Mouse (Mus musculus): Measurements from ENCODE around the gene Klf3. TPM values are rescaled to one million over a fixed set of nuclear protein-coding genes. Genes with fewer than 3 reads are reported as not detected.
A peak's percentile ranks its signal among the peaks of the same experiment; 100 is the strongest.

Klf3 gene
- polyA plus RNA-seq, 1 experiment from 2014 or later, result 53.6 TPM

DNA sequence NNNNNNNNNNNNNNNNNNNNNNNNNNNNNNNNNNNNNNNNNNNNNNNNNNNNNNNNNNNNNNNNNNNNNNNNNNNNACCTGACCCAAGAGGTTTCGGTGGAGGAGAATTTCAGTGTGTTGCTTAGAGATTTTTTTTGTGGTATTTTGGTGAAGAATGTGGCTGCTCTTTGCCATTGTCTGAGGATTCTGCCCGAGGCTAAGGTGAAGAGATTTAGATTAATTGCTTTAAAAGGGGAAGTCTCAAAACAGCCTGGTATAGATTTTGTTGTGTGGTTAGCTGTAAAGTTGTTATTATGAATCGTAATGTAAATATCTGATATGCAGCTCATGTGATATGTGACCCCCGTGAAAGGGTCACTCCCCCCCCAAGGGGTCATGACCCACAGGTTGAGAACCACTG, 5.0 kb upstream of the Klf3 start:
- no peak for DNase-seq (ENCODE audit: low read depth, low spot score)
- ATAC-seq, result no peak
- no peak for TF ChIP-seq CTCF (IDR thresholded peaks at IDR 0.05)
- ChIA-PET CTCF (no interaction called here), POLR2A (no interaction called here)
- in situ Hi-C loops (cut with MboI; ENCODE audit: low pct_unique_long_range_greater_than_20kb), result no loop called here
- H3K27me3 ChIP-seq, result no peaks in the 10 kb centered on the region

- CTCF ChIA-PET, result interaction anchor here (1.5 kb wide), 1 partner anchor 9 kb away, joined by 4 read pairs; no protein-coding TSS in a partner anchor
- ATAC-seq (no peak), DNase-seq (ENCODE audit: low read depth, low spot score) (no peak)
- TF ChIP-seq CTCF (IDR thresholded peaks at IDR 0.05), result no peak
- H3K27me3 ChIP-seq, result no peaks in the 10 kb centered on the region
- POLR2A ChIA-PET, result interaction anchor here (1.0 kb wide), 1 partner anchor 27 kb away, joined by 3 read pairs; no protein-coding TSS in a partner anchor
- in situ Hi-C loops (cut with MboI; ENCODE audit: low pct_unique_long_range_greater_than_20kb), result no loop called here
Measured at GRCm38 (mm10) chr5:64801545-64801944, 1.6 kb upstream of the Klf3 start.

DNA sequence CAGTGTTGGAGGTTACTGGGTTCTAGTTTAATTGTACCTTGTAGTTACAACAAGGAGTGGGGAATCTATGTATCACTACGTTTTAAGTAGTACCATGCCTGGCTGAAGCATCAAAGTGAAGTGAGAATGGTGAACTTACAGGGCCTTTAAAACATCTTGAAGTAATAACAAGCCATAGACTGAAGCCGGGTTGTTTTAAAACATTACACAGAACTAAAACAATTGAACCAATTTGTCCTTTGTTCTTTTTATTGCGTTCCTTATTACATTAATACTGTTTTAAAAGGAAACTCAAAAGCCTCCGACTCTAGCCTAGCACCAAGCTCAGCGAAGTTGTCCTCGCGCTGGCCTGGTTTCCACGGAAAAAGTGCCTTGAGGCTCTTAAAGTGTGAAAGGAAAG, 1.0 kb upstream of the Klf3 start:
- no peak for DNase-seq (ENCODE audit: low read depth, low spot score)
- POLR2A ChIA-PET, result interaction anchor here (1.0 kb wide), 1 partner anchor 27 kb away, joined by 3 read pairs; no protein-coding TSS in a partner anchor
- no peak for ATAC-seq
- no peak for TF ChIP-seq CTCF (IDR thresholded peaks at IDR 0.05)
- CTCF ChIA-PET, result no interaction called here
- H3K27me3 ChIP-seq, result no peaks in the 10 kb centered on the region
- in situ Hi-C loops (cut with MboI; ENCODE audit: low pct_unique_long_range_greater_than_20kb), result no loop called here

- TF ChIP-seq CTCF (IDR thresholded peaks at IDR 0.05), result no peak
Measured at GRCm38 (mm10) chr5:64803720-64804462, 703 bp downstream of the Klf3 start.

DNA sequence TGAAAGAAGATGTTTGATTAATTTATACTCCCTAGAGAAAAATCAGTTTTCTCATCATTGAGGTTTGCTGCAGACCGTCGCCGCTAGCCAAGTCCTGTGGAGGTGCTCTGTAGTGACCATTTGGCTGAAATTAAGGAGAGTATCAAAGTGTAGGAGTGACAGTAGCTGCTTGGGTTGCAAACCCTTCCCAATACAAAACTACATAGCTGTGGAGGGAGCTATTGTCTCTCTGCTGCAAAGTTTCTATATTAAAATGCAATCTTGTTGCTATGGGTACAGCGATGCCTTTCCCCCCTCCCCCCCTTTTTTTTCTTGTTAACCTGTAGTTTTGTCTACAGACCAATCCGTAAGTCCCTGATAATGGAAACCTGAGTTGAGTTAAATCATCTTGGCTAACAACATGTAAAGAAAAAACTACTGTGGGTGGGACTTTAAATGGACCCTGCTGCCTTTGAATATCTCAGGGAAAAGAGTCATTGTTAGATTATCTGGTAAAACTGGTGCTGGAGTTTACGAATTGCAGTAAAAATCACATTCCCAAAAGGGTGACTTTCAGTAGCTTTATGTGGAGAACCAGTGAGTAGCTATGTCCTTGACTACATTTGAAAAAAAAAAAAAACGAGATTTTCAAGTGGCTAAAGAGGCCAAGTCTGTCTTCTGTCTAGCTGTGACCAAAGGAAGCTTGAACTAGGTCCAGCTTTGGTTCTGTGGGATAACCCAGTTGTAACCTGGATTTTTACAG, 2.1 kb downstream of the Klf3 start:
- H3K27me3 ChIP-seq, result no peaks in the 10 kb centered on the region
- ChIA-PET POLR2A (interaction anchor here (0.6 to 3.7 kb wide), 11 partner anchors 8 to 668 kb away, joined by 3 to 22 read pairs (median 4); no protein-coding TSS in a partner anchor), CTCF (interaction anchor here (0.7 to 3.5 kb wide), 12 partner anchors 8 to 423 kb away, joined by 3 to 13 read pairs (median 4); no protein-coding TSS in a partner anchor)
- in situ Hi-C loops (cut with MboI; ENCODE audit: low pct_unique_long_range_greater_than_20kb), result no loop called here
- ATAC-seq (no peak), DNase-seq (ENCODE audit: low read depth, low spot score) (no peak)
- no peak for TF ChIP-seq CTCF (IDR thresholded peaks at IDR 0.05)

More at GRCm38 (mm10) chr5:64803720-64804462, 703 bp downstream of the Klf3 start:
- CTCF ChIA-PET, result interaction anchor here (2.1 to 2.5 kb wide), 2 partner anchors 9 to 224 kb away, joined by 7 to 10 read pairs; no protein-coding TSS in a partner anchor
- H3K27me3 ChIP-seq, result no peaks in the 10 kb centered on the region
- DNase-seq (ENCODE audit: low read depth, low spot score) (no peak), ATAC-seq (peak; percentile 19)
- POLR2A ChIA-PET, result interaction anchor here (1.4 to 3.7 kb wide), 2 partner anchors 225 to 417 kb away, joined by 4 to 22 read pairs; no protein-coding TSS in a partner anchor
- in situ Hi-C loops (cut with MboI; ENCODE audit: low pct_unique_long_range_greater_than_20kb), result no loop called here

DNA sequence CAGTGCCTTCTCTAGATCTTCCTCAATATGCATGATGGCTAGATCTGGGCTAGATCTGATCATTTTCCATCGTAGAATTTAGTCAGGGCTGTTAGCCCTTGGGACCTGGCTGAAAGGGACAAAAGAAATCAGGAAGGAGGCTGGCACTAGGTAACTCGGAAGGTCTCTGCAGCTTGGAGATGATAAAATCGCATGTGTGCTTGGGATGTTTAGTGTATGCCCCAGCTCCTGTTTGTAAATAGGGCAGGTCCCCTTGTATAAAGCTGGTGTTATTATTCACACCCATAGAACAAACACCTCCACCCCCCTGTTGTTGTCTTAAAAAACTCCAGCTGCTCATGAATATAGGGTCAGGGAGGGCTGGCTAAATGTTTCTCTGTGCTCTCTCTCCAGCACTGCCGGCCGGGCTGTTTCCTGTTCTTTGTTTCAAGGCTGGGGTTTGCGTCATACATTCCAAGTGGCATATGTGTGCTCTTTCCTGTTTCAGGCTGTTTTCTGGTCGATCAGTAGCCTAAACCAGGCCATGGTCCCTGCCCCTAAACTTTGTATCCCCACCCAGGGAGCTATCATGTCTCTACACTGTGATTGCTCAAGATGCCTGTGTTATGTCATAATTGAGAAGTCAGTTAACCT, 2.8 kb downstream of the Klf3 start:
- no peak for TF ChIP-seq CTCF (IDR thresholded peaks at IDR 0.05)
- no peaks in the 10 kb centered on the region for H3K27me3 ChIP-seq
- no peak for DNase-seq (ENCODE audit: low read depth, low spot score)
- peak; percentile 65 for ATAC-seq
- in situ Hi-C loops (cut with MboI; ENCODE audit: low pct_unique_long_range_greater_than_20kb), result no loop called here
- ChIA-PET POLR2A (interaction anchor here (0.6 to 3.7 kb wide), 12 partner anchors 8 to 669 kb away, joined by 3 to 22 read pairs (median 4); no protein-coding TSS in a partner anchor), CTCF (interaction anchor here (0.7 to 3.5 kb wide), 13 partner anchors 7 to 424 kb away, joined by 3 to 13 read pairs (median 4); no protein-coding TSS in a partner anchor)

DNA sequence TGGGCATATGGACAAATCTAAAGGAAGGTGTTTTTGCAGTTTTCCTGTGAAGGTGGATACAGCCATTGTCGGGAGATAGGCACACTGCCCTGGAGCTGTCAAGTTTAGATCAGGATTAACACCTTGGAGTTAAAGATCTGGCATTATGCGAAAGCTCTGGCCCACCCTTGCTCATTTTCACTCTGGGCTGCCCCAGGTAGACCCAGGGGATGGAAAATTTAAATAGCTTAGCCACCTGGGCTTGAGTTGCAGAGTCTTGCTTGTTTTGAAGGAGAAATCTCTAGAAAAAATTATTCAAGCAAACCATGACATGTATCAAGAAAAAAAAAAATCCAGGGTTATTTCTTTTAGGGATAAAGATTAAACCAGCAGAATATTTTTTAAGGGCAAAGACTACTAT, 3.4 kb downstream of the Klf3 start:
- CTCF ChIA-PET, result interaction anchor here (1.0 to 3.5 kb wide), 8 partner anchors 59 to 418 kb away, joined by 3 to 13 read pairs (median 4); no protein-coding TSS in a partner anchor
- in situ Hi-C loops (cut with MboI; ENCODE audit: low pct_unique_long_range_greater_than_20kb), result no loop called here
- no peak for ATAC-seq

GRCm38 (mm10) chr5:64807159-64807558, 4.0 kb downstream of the Klf3 start:
- ATAC-seq, result no peak
- in situ Hi-C loops (cut with MboI; ENCODE audit: low pct_unique_long_range_greater_than_20kb), result no loop called here
- POLR2A ChIA-PET, result interaction anchor here (0.7 to 3.7 kb wide), 4 partner anchors 57 to 417 kb away, joined by 4 to 22 read pairs (median 6); no protein-coding TSS in a partner anchor

More for the DNA sequence above, 3.4 kb downstream of the Klf3 start:
- POLR2A ChIA-PET, result interaction anchor here (0.7 to 3.7 kb wide), 6 partner anchors 9 to 416 kb away, joined by 3 to 22 read pairs (median 6); no protein-coding TSS in a partner anchor
- no peak for TF ChIP-seq CTCF (IDR thresholded peaks at IDR 0.05)
- DNase-seq (ENCODE audit: low read depth, low spot score), result no peak
- no peaks in the 10 kb centered on the region for H3K27me3 ChIP-seq

GRCm38 (mm10) chr5:64807603-64808002, 4.4 kb downstream of the Klf3 start:
- no peak for TF ChIP-seq CTCF (IDR thresholded peaks at IDR 0.05)
- POLR2A ChIA-PET, result interaction anchor here (1.1 to 1.5 kb wide), 2 partner anchors 285 to 417 kb away, joined by 4 to 6 read pairs; no protein-coding TSS in a partner anchor
- DNase-seq (ENCODE audit: low read depth, low spot score) (no peak), ATAC-seq (no peak)
- CTCF ChIA-PET, result interaction anchor here (0.9 to 3.5 kb wide), 3 partner anchors 58 to 302 kb away, joined by 3 to 13 read pairs (median 6); no protein-coding TSS in a partner anchor
- no peaks in the 10 kb centered on the region for H3K27me3 ChIP-seq
- in situ Hi-C loops (cut with MboI; ENCODE audit: low pct_unique_long_range_greater_than_20kb), result no loop called here

More at GRCm38 (mm10) chr5:64807159-64807558, 4.0 kb downstream of the Klf3 start:
- no peak for TF ChIP-seq CTCF (IDR thresholded peaks at IDR 0.05)
- H3K27me3 ChIP-seq, result no peaks in the 10 kb centered on the region
- CTCF ChIA-PET, result interaction anchor here (0.9 to 3.5 kb wide), 8 partner anchors 59 to 419 kb away, joined by 3 to 13 read pairs (median 4); no protein-coding TSS in a partner anchor
- DNase-seq (ENCODE audit: low read depth, low spot score), result no peak
